Mouse (Mus musculus) olfactory bulb, adult 2 months (tissue): ENCODE results near the gene Cdkn1b.

Experiments used
- CTCF ChIP-seq: fragments of 200-500 bp; IDR thresholded peaks from 2 replicates; pipeline ENCODE4 v1.5.1; 2012; ENCODE audit warnings: low read depth, mild to moderate bottlenecking, low read length, moderate library complexity; ENCODE audit not compliant: insufficient read depth
- POLR2A ChIP-seq: fragments of 200-500 bp; IDR thresholded peaks from 2 replicates; pipeline ENCODE4 v1.6.1; 2012; ENCODE audit warnings: mild to moderate bottlenecking, low read depth, low read length, moderate library complexity; ENCODE audit not compliant: insufficient read depth

- TF ChIP-seq CTCF, result no peak
- no peak for TF ChIP-seq POLR2A
These were observed 14.1 kb downstream of the Cdkn1b start for GRCm38 (mm10) chr6:134934305-134934704.
